Mouse (Mus musculus) R1 (cell line): Measurements from ENCODE around the gene Lbx2.

Experiments
- DNase-seq: peaks from one replicate; pipeline ENCODE4 v3.0.0-alpha.2; 2018; ENCODE audit warnings: low read depth, low spot score

Gene Lbx2

DNA sequence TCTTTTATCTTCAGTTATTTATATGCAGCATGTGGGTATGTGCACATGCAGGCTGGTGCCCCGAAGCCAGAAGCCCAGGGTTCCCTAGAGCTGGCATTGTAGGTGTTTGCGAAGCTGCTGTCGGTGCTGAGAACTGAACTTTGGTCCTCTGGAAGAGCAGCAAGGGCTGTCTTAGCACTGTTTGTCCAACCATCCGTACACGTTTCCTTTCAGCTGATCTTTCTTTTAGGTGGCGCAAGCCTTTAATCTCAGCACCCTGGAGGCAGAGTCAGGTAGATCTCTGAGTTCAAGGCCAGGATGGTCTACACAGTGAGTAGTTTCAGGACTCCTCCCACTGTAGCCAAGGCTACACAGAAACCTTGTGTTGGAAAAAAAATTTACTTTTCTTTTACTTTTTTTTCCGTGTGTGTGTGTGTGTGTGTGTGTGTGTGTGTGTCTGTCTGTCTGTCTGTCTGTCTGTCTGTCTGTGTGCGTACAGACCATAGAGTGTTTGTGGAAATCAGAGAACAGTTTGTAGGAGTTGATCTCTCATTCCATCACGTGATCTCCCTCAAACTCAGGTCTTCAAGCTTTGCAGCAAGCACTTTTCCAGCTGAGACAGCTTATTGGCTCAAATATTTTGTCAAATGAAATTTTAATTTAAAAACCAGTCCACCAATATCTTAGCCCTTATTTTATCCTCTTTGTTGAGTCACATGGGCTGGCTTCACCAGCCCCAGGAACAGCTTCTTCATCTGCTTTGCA lies 46.2 kb downstream of the Lbx2 start:
- DNase-seq = no peak

DNA sequence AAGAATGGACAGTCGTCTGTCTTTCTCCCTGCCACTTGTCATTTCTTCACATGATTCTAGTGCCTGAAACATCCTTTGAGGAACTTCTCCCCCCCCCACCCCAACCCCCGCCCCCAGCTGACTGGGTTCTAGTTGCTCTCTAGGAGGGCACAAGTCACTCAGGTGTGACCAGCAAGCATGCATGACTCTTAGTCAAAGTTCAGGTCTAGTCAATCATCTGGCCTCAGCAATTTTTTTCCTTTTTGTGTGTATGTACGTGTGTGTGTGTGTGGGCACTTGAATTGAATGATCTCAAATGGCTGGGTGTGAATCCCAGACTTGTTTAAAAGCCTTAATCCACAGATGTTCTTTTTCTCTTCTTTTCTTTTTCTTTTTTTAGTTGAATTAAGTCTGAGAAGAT lies 48.1 kb downstream of the Lbx2 start:
- no peak for DNase-seq

DNA sequence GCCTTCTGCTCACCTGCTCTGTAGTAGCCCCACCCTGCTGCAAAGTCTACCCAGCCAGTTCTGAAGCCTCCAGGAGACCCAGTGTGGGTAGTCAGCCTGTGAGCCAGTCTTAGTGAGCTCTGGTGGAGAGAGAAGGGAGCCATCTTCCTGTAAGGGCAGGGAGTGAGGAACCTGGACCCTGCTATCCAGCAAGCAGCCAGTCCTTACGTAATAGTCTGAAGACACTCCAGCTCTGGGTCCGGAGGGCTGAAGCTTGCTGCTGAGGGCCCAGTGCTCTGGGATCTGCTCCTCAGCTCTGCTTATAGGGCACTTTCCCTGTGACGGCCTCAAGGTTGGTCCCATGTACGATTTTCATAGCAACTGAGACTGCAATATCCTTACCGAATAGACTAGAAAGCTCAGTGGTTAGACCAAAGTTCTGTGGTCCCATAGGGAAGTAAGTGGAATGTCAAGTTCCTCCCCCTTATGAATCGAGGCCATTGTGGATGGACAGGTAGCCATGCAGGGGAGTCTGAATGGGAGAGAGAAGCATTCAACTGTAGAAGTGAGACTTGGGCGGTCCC lies 48.9 kb downstream of the Lbx2 start, which contains the start of gene Rtkn:
Rtkn (plus strand) TSS at position 513 of the 563 bp plus-strand sequence.
- DNase-seq = no peak

DNA sequence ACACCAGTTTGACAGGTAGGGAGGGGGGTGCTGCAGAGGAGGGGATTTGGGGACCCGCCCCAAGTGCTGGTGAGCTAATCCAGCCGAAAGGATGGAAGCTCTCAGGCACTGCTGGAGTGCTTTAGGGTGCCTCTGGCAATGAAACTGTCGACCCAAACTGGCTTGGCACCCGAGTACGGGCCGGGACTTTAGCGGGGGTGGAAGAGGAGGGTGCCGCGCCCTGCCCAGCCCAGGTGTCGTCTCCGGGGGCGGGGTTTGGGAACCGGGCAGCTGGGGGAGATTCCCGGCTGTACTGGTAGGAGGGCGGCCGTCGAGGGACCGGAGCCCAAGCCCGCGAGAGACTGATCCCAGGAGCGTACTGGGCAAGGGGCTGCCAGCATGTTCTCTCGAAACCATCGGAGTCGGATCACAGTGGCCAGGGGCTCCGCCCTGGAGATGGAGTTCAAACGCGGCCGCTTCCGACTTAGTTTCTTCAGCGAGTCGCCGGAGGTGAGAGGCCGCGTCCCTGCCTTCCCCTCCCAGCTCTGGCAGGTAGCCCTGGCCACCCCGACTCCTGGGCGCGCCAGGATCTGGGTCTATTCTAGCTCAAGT lies 49.5 kb downstream of the Lbx2 start:
- DNase-seq = no peak

DNA sequence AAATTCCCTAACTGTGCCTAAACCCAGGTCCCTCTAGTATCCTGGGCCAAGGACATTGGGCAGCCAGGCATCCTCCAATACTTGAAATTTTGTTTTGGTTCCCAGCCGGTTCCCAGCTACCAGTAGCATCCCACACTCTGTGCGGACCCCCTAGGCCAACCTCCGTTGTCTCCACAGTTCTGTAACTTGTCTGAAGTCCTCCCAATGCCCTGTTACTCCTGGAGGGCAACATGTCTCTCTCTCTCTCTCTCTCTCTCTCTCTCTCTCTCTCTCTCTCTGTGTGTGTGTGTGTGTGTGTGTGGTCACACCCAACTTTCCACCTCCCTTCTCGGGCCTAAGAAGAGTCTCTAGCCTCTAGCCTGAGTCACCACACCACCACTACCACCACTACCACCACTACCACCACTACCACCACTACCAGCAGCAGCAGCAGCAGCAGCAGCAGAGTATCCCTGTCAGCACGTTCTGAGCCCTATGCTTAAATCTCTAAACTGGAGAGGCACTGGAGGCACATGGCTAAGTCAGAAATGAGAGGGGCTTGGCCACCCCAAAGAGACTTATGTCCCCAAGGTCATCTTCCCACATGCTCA lies 50.2 kb downstream of the Lbx2 start:
- no peak for DNase-seq

DNA sequence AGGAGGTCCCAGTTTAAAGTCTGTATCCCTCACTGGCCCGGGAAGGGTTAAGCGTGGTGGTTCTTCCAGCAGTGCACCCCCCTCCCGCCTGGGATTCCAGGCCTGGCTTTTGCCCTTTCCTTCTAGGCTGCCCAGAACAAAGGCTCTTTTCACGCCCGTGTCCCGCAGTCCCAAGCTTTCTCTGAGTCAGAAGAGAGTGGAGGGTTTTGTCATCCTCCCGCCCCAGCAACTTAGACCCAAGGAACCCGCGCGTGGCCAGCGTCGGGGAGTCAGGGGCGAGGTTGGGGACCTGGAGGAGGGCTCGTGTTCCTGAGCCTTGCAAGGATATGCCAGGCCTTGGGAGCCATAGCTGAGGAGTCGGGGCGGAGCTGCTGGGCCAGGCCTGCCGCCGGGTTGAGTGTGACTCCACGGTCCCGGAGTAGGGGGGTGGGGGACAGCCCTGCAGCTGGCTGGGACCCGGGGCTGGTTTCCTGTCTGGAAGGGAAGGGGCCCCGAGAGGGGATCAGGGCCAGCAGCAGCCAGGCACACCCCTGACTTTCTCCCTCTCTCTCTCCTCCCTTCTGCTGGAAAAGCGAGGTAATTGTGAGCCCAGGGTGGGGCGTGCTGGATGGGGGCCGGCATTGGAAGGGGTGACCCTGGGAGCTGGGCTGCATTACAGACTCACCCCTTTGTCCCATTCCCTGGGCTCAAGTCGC lies 50.9 kb downstream of the Lbx2 start:
- DNase-seq = peak; percentile 56

DNA sequence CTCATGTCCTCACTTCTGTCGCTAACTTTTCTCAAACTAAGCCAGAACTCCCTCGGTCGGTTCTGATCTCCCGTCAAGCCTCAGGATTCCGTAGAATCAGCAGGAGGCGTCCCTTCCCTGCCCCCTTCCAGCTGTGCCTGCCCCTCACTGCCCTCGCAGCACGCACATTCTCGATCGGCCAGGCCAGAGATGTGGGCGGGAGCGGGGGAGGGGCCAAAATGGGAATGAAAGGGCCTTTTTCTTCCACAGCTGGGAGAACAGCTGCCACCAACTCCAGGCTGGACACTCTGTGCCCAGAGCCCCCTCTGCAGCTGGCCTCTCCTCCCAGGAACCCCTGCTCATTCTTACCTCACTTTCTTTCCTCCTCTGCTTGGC lies 51.4 kb downstream of the Lbx2 start:
- DNase-seq = peak; percentile 54
